Mouse (Mus musculus): ENCODE data around the gene Sdhc. TPM values are rescaled to one million over a fixed set of nuclear protein-coding genes. Genes with fewer than 3 reads are reported as not detected.

The Sdhc gene
- 450 and 454 TPM in 2 replicates for polyA plus RNA-seq (2015; fragmentation: Nextera tagmentation; extraction: Ambion mirVana)

GRCm38 (mm10) chr1:171149974-171150760 is at the start of gene Sdhc, which contains the start of gene Mpz:
TSS of gene Sdhc (minus strand) at chr1:171150603.
TSS of gene Mpz (plus strand) at chr1:171150711.

GRCm38 (mm10) chr1:171195887-171196397 is 45.5 kb upstream of the Sdhc start, which contains the start of gene Pcp4l1:
TSS of gene Pcp4l1 (minus strand) at chr1:171196268.

GRCm38 (mm10) chr1:171113873-171114299 is 36.5 kb downstream of the Sdhc start, which contains the start of gene Cfap126:
TSS of gene Cfap126 (plus strand) at chr1:171113918.

Small RNA genes lying within 50 kb of the gene (microRNA-seq; reads per million reads assigned to microRNA genes)
- gene Gm27844, result 0 reads per million in 2 experiments

Other genes starting within 250 kb of the Sdhc start
- gene Fcrlb, start 237.7 kb downstream of the Sdhc start, polyA plus RNA-seq (2015; fragmentation: Nextera tagmentation; extraction: Ambion mirVana), result 0.10 TPM in 1 of 2 replicates, not detected in the other
- 0.24 TPM in 1 of 2 replicates, not detected in the other for gene Fcrla, start 223.0 kb downstream of the Sdhc start, polyA plus RNA-seq (2015; fragmentation: Nextera tagmentation; extraction: Ambion mirVana)
- 8.7 and 13.1 TPM in 2 replicates for gene Fcgr2b, start 174.1 kb downstream of the Sdhc start, polyA plus RNA-seq (2015; fragmentation: Nextera tagmentation; extraction: Ambion mirVana)
- gene Fcgr4, start 131.7 kb downstream of the Sdhc start, polyA plus RNA-seq (2015; fragmentation: Nextera tagmentation; extraction: Ambion mirVana), result 1.1 and 2.6 TPM in 2 replicates
- gene Fcgr3, start 85.7 kb downstream of the Sdhc start, polyA plus RNA-seq (2015; fragmentation: Nextera tagmentation; extraction: Ambion mirVana), result 26.2 and 43.7 TPM in 2 replicates
- 1.7 and 1.8 TPM in 2 replicates for gene Cfap126, start 36.7 kb downstream of the Sdhc start, polyA plus RNA-seq (2015; fragmentation: Nextera tagmentation; extraction: Ambion mirVana)
- 35.1 and 37.5 TPM in 2 replicates for gene Mpz, start 108 bp upstream of the Sdhc start, polyA plus RNA-seq (2015; fragmentation: Nextera tagmentation; extraction: Ambion mirVana)
- gene Pcp4l1, start 45.7 kb upstream of the Sdhc start, polyA plus RNA-seq (2015; fragmentation: Nextera tagmentation; extraction: Ambion mirVana), result 4.4 and 6.3 TPM in 2 replicates
- gene Nr1i3, start 63.4 kb upstream of the Sdhc start, polyA plus RNA-seq (2015; fragmentation: Nextera tagmentation; extraction: Ambion mirVana), result 0.22 and 0.23 TPM in 2 replicates
- gene Tomm40l, start 71.9 kb upstream of the Sdhc start, polyA plus RNA-seq (2015; fragmentation: Nextera tagmentation; extraction: Ambion mirVana), result 25.0 and 27.9 TPM in 2 replicates
- 8.5 and 10.4 TPM in 2 replicates for gene Apoa2, start 74.5 kb upstream of the Sdhc start, polyA plus RNA-seq (2015; fragmentation: Nextera tagmentation; extraction: Ambion mirVana)
- 73.3 and 108 TPM in 2 replicates for gene Fcer1g, start 83.8 kb upstream of the Sdhc start, polyA plus RNA-seq (2015; fragmentation: Nextera tagmentation; extraction: Ambion mirVana)
- gene Adamts4, start 99.8 kb upstream of the Sdhc start, polyA plus RNA-seq (2015; fragmentation: Nextera tagmentation; extraction: Ambion mirVana), result 6.3 and 7.5 TPM in 2 replicates
- gene Ndufs2, start 100.8 kb upstream of the Sdhc start, polyA plus RNA-seq (2015; fragmentation: Nextera tagmentation; extraction: Ambion mirVana), result 474 and 493 TPM in 2 replicates
- gene B4galt3, start 119.7 kb upstream of the Sdhc start, polyA plus RNA-seq (2015; fragmentation: Nextera tagmentation; extraction: Ambion mirVana), result 23.7 and 25.4 TPM in 2 replicates
- gene Ppox, start 130.6 kb upstream of the Sdhc start, polyA plus RNA-seq (2015; fragmentation: Nextera tagmentation; extraction: Ambion mirVana), result 18.2 and 22.7 TPM in 2 replicates
- gene Usp21, start 137.4 kb upstream of the Sdhc start, polyA plus RNA-seq (2015; fragmentation: Nextera tagmentation; extraction: Ambion mirVana), result 23.7 and 24.2 TPM in 2 replicates
- 77.6 and 87.2 TPM in 2 replicates for gene Ufc1, start 144.4 kb upstream of the Sdhc start, polyA plus RNA-seq (2015; fragmentation: Nextera tagmentation; extraction: Ambion mirVana)
- gene Dedd, start 178.5 kb upstream of the Sdhc start, polyA plus RNA-seq (2015; fragmentation: Nextera tagmentation; extraction: Ambion mirVana), result 31.9 and 35.7 TPM in 2 replicates
- 27.6 and 32.2 TPM in 2 replicates for gene Nit1, start 195.0 kb upstream of the Sdhc start, polyA plus RNA-seq (2015; fragmentation: Nextera tagmentation; extraction: Ambion mirVana)
- 98.8 and 101 TPM in 2 replicates for gene Pfdn2, start 195.1 kb upstream of the Sdhc start, polyA plus RNA-seq (2015; fragmentation: Nextera tagmentation; extraction: Ambion mirVana)
- gene Klhdc9, start 210.2 kb upstream of the Sdhc start, polyA plus RNA-seq (2015; fragmentation: Nextera tagmentation; extraction: Ambion mirVana), result 1.3 and 1.7 TPM in 2 replicates
- 0.24 and 1.5 TPM in 2 replicates for gene Nectin4, start 219.5 kb upstream of the Sdhc start, polyA plus RNA-seq (2015; fragmentation: Nextera tagmentation; extraction: Ambion mirVana)
- 1.8 and 2.5 TPM in 2 replicates for gene Arhgap30, start 238.4 kb upstream of the Sdhc start, polyA plus RNA-seq (2015; fragmentation: Nextera tagmentation; extraction: Ambion mirVana)

Measured in skeletal muscle tissue, postnatal 0 days (tissue).